ENCODE assay signal across 20 mouse cellular contexts in the genomic region with DNA sequence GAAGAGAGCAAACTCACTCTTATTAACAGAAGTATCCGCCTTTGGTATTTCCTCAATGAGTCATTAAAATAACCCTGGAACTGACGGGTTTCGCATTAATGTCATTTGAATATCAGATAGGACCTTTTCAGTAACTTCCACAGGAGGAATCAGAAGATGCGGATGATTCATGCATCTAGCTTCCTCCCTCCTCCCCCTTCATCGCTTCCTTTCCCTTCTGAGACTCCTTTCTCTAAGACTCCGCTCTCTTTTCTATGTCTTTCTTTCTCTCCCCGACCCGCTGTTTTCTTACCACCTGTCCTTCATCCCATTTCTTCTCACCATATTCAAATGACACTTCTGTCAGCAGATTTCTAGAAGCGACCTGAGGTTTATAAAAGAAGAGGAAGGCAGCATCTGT.
"Had no signal": no experiment of that assay in that cellular context is flagged by ENCODE, and none has a peak within 500 bp of the region (broad histone marks: within the 10 kb centered on the region; RNA-seq: fewer than 3 reads in every experiment).

No protein-coding gene starts in this region.

- H3K36me3 ChIP-seq: liver, embryonic 15.5 days; lung, embryonic 15.5 days; midbrain, embryonic 12.5 days; neural tube, embryonic 13.5 days; neural tube, embryonic 15.5 days; stomach, embryonic 15.5 days had no signal

- H3K4me2 ChIP-seq: liver, embryonic 15.5 days; lung, embryonic 15.5 days; midbrain, embryonic 12.5 days; neural tube, embryonic 13.5 days; neural tube, embryonic 15.5 days; stomach, embryonic 15.5 days had no signal

- H3K9me3 ChIP-seq: liver, embryonic 15.5 days; lung, embryonic 15.5 days; midbrain, embryonic 12.5 days; neural tube, embryonic 13.5 days; neural tube, embryonic 15.5 days; stomach, embryonic 15.5 days had no signal

- DNase-seq: liver, postnatal 0 days; lung, adult 2 months; lung, postnatal 14 days; lung, postnatal 36 days; midbrain, embryonic 14.5 days; thymus, adult 18-20 months; thymus, postnatal 14 days; thymus, postnatal 36 days had no signal

- H3K27ac ChIP-seq: liver, embryonic 15.5 days; lung, embryonic 15.5 days; macrophage; midbrain, embryonic 12.5 days; neural tube, embryonic 13.5 days; neural tube, embryonic 15.5 days; stomach, embryonic 15.5 days; stomach, postnatal 0 days had no signal

- ATAC-seq: liver, postnatal 0 days; lung, postnatal 0 days; midbrain, embryonic 16.5 days had no signal

- H3K27me3 ChIP-seq: liver, embryonic 15.5 days; lung, embryonic 15.5 days; megakaryocyte, embryonic 14.5 days; midbrain, embryonic 12.5 days; neural tube, embryonic 13.5 days; neural tube, embryonic 15.5 days; stomach, embryonic 15.5 days had no signal

- H3K4me1 ChIP-seq: liver, embryonic 15.5 days; lung, embryonic 15.5 days; megakaryocyte, embryonic 14.5 days; midbrain, embryonic 12.5 days; neural tube, embryonic 13.5 days; neural tube, embryonic 15.5 days; stomach, embryonic 15.5 days had no signal

- H3K9ac ChIP-seq: liver, embryonic 15.5 days; liver, postnatal 0 days; lung, embryonic 15.5 days; midbrain, embryonic 12.5 days; neural tube, embryonic 13.5 days; neural tube, embryonic 15.5 days; stomach, embryonic 15.5 days had no signal

- H3K4me3 ChIP-seq: liver, embryonic 15.5 days; lung, embryonic 15.5 days; megakaryocyte, embryonic 14.5 days; midbrain, embryonic 12.5 days; myocyte; neural tube, embryonic 13.5 days; neural tube, embryonic 15.5 days; stomach, embryonic 15.5 days had no signal
